19 mouse cellular contexts compared by ENCODE assay signal in the genomic region with DNA sequence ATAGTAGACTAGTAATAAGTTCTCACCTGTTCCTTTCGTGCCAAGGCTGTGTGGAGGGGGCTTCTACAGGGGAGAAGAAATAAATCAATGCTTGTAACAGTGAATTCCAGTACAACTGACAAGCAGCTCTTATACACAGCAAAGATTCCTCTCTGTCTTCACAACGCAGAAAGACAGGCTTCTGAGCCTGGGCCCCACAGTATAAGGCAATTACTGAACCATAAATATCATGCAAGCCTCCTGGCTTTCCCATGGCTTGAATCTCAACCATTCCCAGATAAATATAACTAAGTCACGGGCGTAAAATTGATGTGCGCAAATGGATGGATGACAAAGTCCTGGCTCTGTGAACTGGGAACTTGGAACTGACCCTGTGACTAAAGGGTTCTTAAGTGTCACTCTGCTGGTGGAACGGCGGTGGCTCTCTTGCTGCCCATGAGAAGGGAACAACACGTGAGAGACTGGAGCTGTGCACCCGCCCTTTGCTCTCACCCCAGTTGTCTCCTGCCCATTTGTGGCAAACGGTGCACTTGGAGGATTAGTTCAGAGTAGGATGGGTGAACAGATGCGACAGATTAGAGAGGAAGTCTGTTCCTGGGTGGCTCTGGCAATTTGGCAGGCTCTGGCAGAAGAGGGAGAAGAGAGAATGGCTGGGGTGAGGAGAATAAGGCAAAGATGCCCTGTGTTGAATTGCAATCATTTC. TPM values are rescaled to one million over a fixed set of nuclear protein-coding genes. Genes with fewer than 3 reads are reported as not detected.
DNase-seq lines count a peak whose midpoint lies in the region; ATAC-seq lines count a peak whose summit lies in the region.
"Had no signal": no experiment of that assay in that cellular context is flagged by ENCODE, and none has a peak within 500 bp of the region (broad histone marks: within the 10 kb centered on the region; RNA-seq: fewer than 3 reads in every experiment).

No protein-coding gene starts in this region.

- H3K27ac ChIP-seq in limb, embryonic 13.5 days, result no peak overlapping the region
- H3K27ac ChIP-seq in limb, embryonic 10.5 days, result no peak overlapping the region
- H3K27ac ChIP-seq: forebrain, embryonic 15.5 days; hindbrain, embryonic 15.5 days; macrophage had no signal

- peaks cover 2% of the 10 kb centered on the region; the same call in 1 of the 2 replicates for H3K27me3 ChIP-seq in limb, embryonic 13.5 days
- no peaks in the 10 kb centered on the region for H3K27me3 ChIP-seq in limb, embryonic 10.5 days (ENCODE audit: low read depth, poor library complexity, severe bottlenecking)
- H3K27me3 ChIP-seq: forebrain, embryonic 15.5 days; hindbrain, embryonic 15.5 days had no signal

- H3K4me2 ChIP-seq in limb, embryonic 13.5 days (replicated peaks), result no peak overlapping the region
- H3K4me2 ChIP-seq: forebrain, embryonic 15.5 days; hindbrain, embryonic 15.5 days; liver, embryonic 11.5 days; lung, embryonic 14.5 days had no signal

- H3K9ac ChIP-seq in limb, embryonic 13.5 days, result no peak overlapping the region
- H3K9ac ChIP-seq: forebrain, embryonic 15.5 days; hindbrain, embryonic 15.5 days; lung, embryonic 14.5 days had no signal

- no peak overlapping the region for H3K4me3 ChIP-seq in limb, embryonic 13.5 days
- H3K4me3 ChIP-seq in limb, embryonic 10.5 days, result no peak overlapping the region
- H3K4me3 ChIP-seq: erythroblast, embryonic 14.5 days; forebrain, embryonic 15.5 days; hindbrain, embryonic 15.5 days; left cerebral cortex, adult 2 months had no signal

- H3K36me3 ChIP-seq in limb, embryonic 13.5 days, result no peaks in the 10 kb centered on the region
- no peaks in the 10 kb centered on the region for H3K36me3 ChIP-seq in limb, embryonic 10.5 days
- H3K36me3 ChIP-seq: forebrain, embryonic 15.5 days; G1E; hindbrain, embryonic 15.5 days had no signal

- no peaks in the 10 kb centered on the region for H3K4me1 ChIP-seq in limb, embryonic 13.5 days
- no peaks in the 10 kb centered on the region for H3K4me1 ChIP-seq in limb, embryonic 10.5 days
- H3K4me1 ChIP-seq: hindbrain, embryonic 15.5 days had no signal

- 51% methylated on average over 11 of the region's 11 CpGs for WGBS in limb, embryonic 13.5 days
- 64% methylated on average over 11 of the region's 11 CpGs for WGBS in limb, embryonic 10.5 days

- no peaks in the 10 kb centered on the region for H3K9me3 ChIP-seq in limb, embryonic 13.5 days
- no peaks in the 10 kb centered on the region for H3K9me3 ChIP-seq in limb, embryonic 10.5 days (replicated peaks)
- H3K9me3 ChIP-seq: forebrain, embryonic 15.5 days; G1E; hindbrain, embryonic 15.5 days had no signal

- ATAC-seq in limb, embryonic 13.5 days (ENCODE audit: low FRiP score, low read depth), result peak; percentile 61
- ATAC-seq: forebrain, embryonic 15.5 days had no signal

- DNase-seq in gastrocnemius, postnatal 25 days, result peak; percentile 27
- no peak for DNase-seq in gastrocnemius, postnatal 10 days
- DNase-seq in limb, embryonic 10.5 days (ENCODE audit: low spot score), result no peak
- DNase-seq in layer of hippocampus, postnatal 36 days, result peak; percentile 41 to 49
- no peak for DNase-seq in T-cell, adult 2 months (ENCODE audit: low spot score)
- no peak for DNase-seq in liver
- DNase-seq: adrenal gland, postnatal 10 days; cerebellum, adult 9-11 months; heart, adult 18-20 months; lung, embryonic 14.5 days; midbrain, embryonic 14.5 days had no signal

RNA-seq across cellular contexts. Expression of a gene that starts 56.8 kb away (rescaled TPM):
- total RNA-seq in gastrocnemius, postnatal 25 days (2021), result 10 to 100 TPM; 26.8 to 34.9 TPM
- 10 to 100 TPM; 50.8 to 58.0 TPM for total RNA-seq in gastrocnemius, postnatal 10 days (2021)
- 13.5 and 15.6 TPM in 2 replicates for polyA plus RNA-seq in limb, embryonic 13.5 days (2015; fragmentation: Nextera tagmentation; extraction: Ambion mirVana)
- 11.5 and 14.1 TPM in 2 replicates for polyA plus RNA-seq in limb, embryonic 10.5 days (2016; fragmentation: Nextera tagmentation; extraction: Ambion mirVana)
- total RNA-seq in layer of hippocampus, postnatal 36 days (2021), result 100 to 1,000 TPM; 164 to 175 TPM

Comparison
In these comparisons a context has a peak if more than half of its experiments do, and no peak if none do; other contexts are left out.
1. DNase-seq: peak in gastrocnemius, postnatal 25 days (single experiment) and layer of hippocampus, postnatal 36 days (2 of 2); none in gastrocnemius, postnatal 10 days (single experiment), limb, embryonic 10.5 days (single experiment), T-cell, adult 2 months (single experiment) and liver (single experiment).